ENCODE assay signal across 8 mouse cellular contexts in the genomic region with DNA sequence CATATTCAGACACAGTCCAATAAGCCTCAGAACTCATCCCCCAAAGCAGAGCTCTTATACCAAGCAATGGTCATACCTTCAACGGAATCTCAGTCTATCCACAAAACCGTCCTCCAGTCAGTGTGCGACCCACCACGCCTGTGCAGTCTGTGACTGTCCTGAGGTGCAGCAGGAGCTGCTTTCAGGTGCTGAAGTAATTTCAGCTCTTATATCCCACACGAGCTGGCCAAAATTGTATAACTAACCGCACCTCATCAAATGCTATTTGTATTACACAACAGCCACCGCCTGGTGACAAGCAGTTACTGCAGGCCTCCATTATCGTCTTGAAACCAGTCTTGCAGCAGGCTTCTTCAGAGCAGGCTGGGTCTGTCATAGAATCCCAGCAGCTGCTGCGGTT. TPM values are rescaled to one million over a fixed set of nuclear protein-coding genes. Genes with fewer than 3 reads are reported as not detected.
DNase-seq lines count a peak whose midpoint lies in the region; ATAC-seq and TF ChIP-seq lines count a peak whose summit lies in the region.

No protein-coding gene starts in this region.

- no peak overlapping the region for H3K9ac ChIP-seq in intestine, embryonic 16.5 days (ENCODE audit: low read depth, low read length)

- no peaks in the 10 kb centered on the region for H3K27me3 ChIP-seq in intestine, embryonic 16.5 days (replicated peaks; ENCODE audit: control insufficient read depth, insufficient read depth, low read length)
- no peaks in the 10 kb centered on the region for H3K27me3 ChIP-seq in midbrain, embryonic 10.5 days (ENCODE audit: low read depth, poor library complexity, severe bottlenecking)

- peak; percentile 48 for DNase-seq in ovary, adult 18-20 months (ENCODE audit: low spot score)
- DNase-seq in ovary, postnatal 10 days (ENCODE audit: low spot score) = no peak
- peak; percentile 67 for DNase-seq in gastrocnemius, adult 2 months
- DNase-seq in left cerebral cortex, postnatal 25 days (ENCODE audit: low spot score in 2 of 2) = peak; percentile 80 to 92
- DNase-seq in midbrain, embryonic 10.5 days (ENCODE audit: low spot score) = peak; percentile 25
- peak; percentile 27 to 69 for DNase-seq in spleen, postnatal 10 days (ENCODE audit: low spot score in 2 of 2)

- no peak overlapping the region for H3K4me2 ChIP-seq in intestine, embryonic 16.5 days (ENCODE audit: low read depth, low read length)

- H3K9me3 ChIP-seq in intestine, embryonic 16.5 days (ENCODE audit: control insufficient read depth, low read length) = no peaks in the 10 kb centered on the region
- no peaks in the 10 kb centered on the region for H3K9me3 ChIP-seq in midbrain, embryonic 10.5 days (replicated peaks)

- 0 out of 2 replicates have a peak, but pooled peaks cover 4% of the 10 kb centered on the region for H3K36me3 ChIP-seq in intestine, embryonic 16.5 days (ENCODE audit: control insufficient read depth, insufficient read depth, low read length)
- 0 out of 2 replicates have a peak, but pooled peaks cover 4% of the 10 kb centered on the region for H3K36me3 ChIP-seq in midbrain, embryonic 10.5 days

- peak overlapping the region; percentile 72 for H3K27ac ChIP-seq in gastrocnemius, adult 2 months
- no peak overlapping the region for H3K27ac ChIP-seq in intestine, embryonic 16.5 days (ENCODE audit: low read length)
- no peak overlapping the region for H3K27ac ChIP-seq in midbrain, embryonic 10.5 days (replicated peaks)

- intact Hi-C loops in gastrocnemius, adult 2 months (cut with DNase I) = loop anchor here (1.0 to 10.0 kb wide), 3 partner anchors 129 to 286 kb away; no protein-coding TSS in a partner anchor
- intact Hi-C loops in left cerebral cortex, postnatal 25 days (cut with DNase I) = no loop called here

- 0 out of 2 replicates have a peak, but pooled peaks cover 9% of the 10 kb centered on the region for H3K4me1 ChIP-seq in intestine, embryonic 16.5 days (ENCODE audit: control insufficient read depth, insufficient read depth, low read length)
- H3K4me1 ChIP-seq in midbrain, embryonic 10.5 days = peaks cover 3% of the 10 kb centered on the region; the same call in 1 of the 2 replicates

- peak; percentile 80 for ATAC-seq in common myeloid progenitor, adult 5-6 weeks (replicated peaks; ENCODE audit: low read depth, poor library complexity, severe bottlenecking)
- ATAC-seq in intestine, embryonic 16.5 days = peak; percentile 37; the same call in 1 of the 2 replicates

- 48% methylated on average over 9 of the region's 9 CpGs for WGBS in intestine, embryonic 16.5 days
- WGBS in midbrain, embryonic 10.5 days = 61% methylated on average over 9 of the region's 9 CpGs

- peak; percentile 87 for TF ChIP-seq CTCF in gastrocnemius, adult 2 months (IDR thresholded peaks at IDR 0.05)

- peak overlapping the region; percentile 3; the same call in 1 of the 2 replicates for H3K4me3 ChIP-seq in gastrocnemius, adult 2 months
- H3K4me3 ChIP-seq in intestine, embryonic 16.5 days (ENCODE audit: low read length) = no peak overlapping the region
- no peak overlapping the region for H3K4me3 ChIP-seq in midbrain, embryonic 10.5 days

RNA-seq across cellular contexts. Expression of a gene that starts 33.6 kb away (rescaled TPM):
- total RNA-seq in common myeloid progenitor, adult 5-6 weeks (2017) = 8.2 and 22.5 TPM in 2 replicates
- total RNA-seq in gastrocnemius, adult 2 months (2021) = 10 to 100 TPM in 1 of 2 experiments, 1 to 10 TPM in 1; 7.7 to 10.8 TPM
- polyA plus RNA-seq in intestine, embryonic 16.5 days (2015; fragmentation: Nextera tagmentation; extraction: Ambion mirVana) = 12.0 and 13.5 TPM in 2 replicates
- total RNA-seq in left cerebral cortex, postnatal 25 days (2021) = 100 to 1,000 TPM; 134 to 144 TPM
- 8.8 and 9.0 TPM in 2 replicates for polyA plus RNA-seq in midbrain, embryonic 10.5 days (2016; fragmentation: Nextera tagmentation; extraction: Ambion mirVana)
